Mouse (Mus musculus): ENCODE results near the gene Kif11.

The Kif11 gene

GRCm38 (mm10) chr19:37375755-37376615 is at the start of gene Kif11:
Kif11 (plus strand) TSS chr19:37376403.
- DNase-seq, result peak; percentile 98

GRCm38 (mm10) chr19:37327216-37327615 is 49.0 kb upstream of the Kif11 start:
- DNase-seq, result no peak

- DNase-seq, result no peak
Measured at GRCm38 (mm10) chr19:37332726-37333125, 43.5 kb upstream of the Kif11 start.

GRCm38 (mm10) chr19:37333357-37333756 is 42.8 kb upstream of the Kif11 start:
- DNase-seq, result no peak

- DNase-seq, result no peak
Measured at GRCm38 (mm10) chr19:37335392-37335791, 40.8 kb upstream of the Kif11 start.

GRCm38 (mm10) chr19:37337752-37338151 is 38.5 kb upstream of the Kif11 start, which contains the start of gene Ide:
Ide (minus strand) TSS chr19:37337852.
- DNase-seq, result no peak

GRCm38 (mm10) chr19:37340495-37340894 is 35.7 kb upstream of the Kif11 start:
- DNase-seq, result no peak

GRCm38 (mm10) chr19:37340931-37341330 is 35.3 kb upstream of the Kif11 start:
- DNase-seq, result no peak

GRCm38 (mm10) chr19:37343899-37344298 is 32.3 kb upstream of the Kif11 start:
- DNase-seq, result no peak

- no peak for DNase-seq
Measured at GRCm38 (mm10) chr19:37346258-37346657, 29.9 kb upstream of the Kif11 start.

- no peak for DNase-seq
Measured at GRCm38 (mm10) chr19:37348331-37348730, 27.9 kb upstream of the Kif11 start.

GRCm38 (mm10) chr19:37348952-37349351 is 27.3 kb upstream of the Kif11 start:
- DNase-seq, result no peak

GRCm38 (mm10) chr19:37352756-37353155 is 23.4 kb upstream of the Kif11 start:
- DNase-seq, result no peak

GRCm38 (mm10) chr19:37353331-37353730 is 22.9 kb upstream of the Kif11 start:
- no peak for DNase-seq

- DNase-seq, result no peak
Measured at GRCm38 (mm10) chr19:37360044-37360443, 16.2 kb upstream of the Kif11 start.

GRCm38 (mm10) chr19:37362545-37362944 is 13.7 kb upstream of the Kif11 start:
- peak; percentile 38 for DNase-seq

GRCm38 (mm10) chr19:37363128-37363939 is 12.9 kb upstream of the Kif11 start:
- no peak for DNase-seq

GRCm38 (mm10) chr19:37368990-37369389 is 7.2 kb upstream of the Kif11 start:
- no peak for DNase-seq

- DNase-seq, result no peak
Measured at GRCm38 (mm10) chr19:37369921-37370320, 6.3 kb upstream of the Kif11 start.

- DNase-seq, result no peak
Measured at GRCm38 (mm10) chr19:37370356-37370755, 5.8 kb upstream of the Kif11 start.

GRCm38 (mm10) chr19:37374941-37375754 is 1.1 kb upstream of the Kif11 start:
- peak; percentile 5 for DNase-seq

- peak; percentile 8 for DNase-seq
Measured at GRCm38 (mm10) chr19:37376841-37377240, 638 bp downstream of the Kif11 start.
